Mouse (Mus musculus) kidney, postnatal 25 days (tissue): Measurements from ENCODE around the gene Parvg.

ENCODE experiments used
- DNase-seq, 2 experiments: peaks; one replicate each; pipeline ENCODE4 v3.0.0; 2021; ENCODE audit warnings: mixed read lengths in 2 of 2

The Parvg gene

GRCm38 (mm10) chr15:84351915-84352844 lies 28.4 kb downstream of the Parvg start:
- DNase-seq = no peak

- DNase-seq = no peak
Observed at GRCm38 (mm10) chr15:84355081-84355480, 31.3 kb downstream of the Parvg start.

GRCm38 (mm10) chr15:84364746-84365145 lies 40.9 kb downstream of the Parvg start:
- DNase-seq = no peak

- DNase-seq = no peak
Observed at GRCm38 (mm10) chr15:84365675-84366381, 42.0 kb downstream of the Parvg start.

GRCm38 (mm10) chr15:84366574-84366989 lies 42.8 kb downstream of the Parvg start:
- no peak for DNase-seq

GRCm38 (mm10) chr15:84367402-84367801 lies 43.6 kb downstream of the Parvg start:
- no peak for DNase-seq

- DNase-seq = no peak
Observed at GRCm38 (mm10) chr15:84372801-84373200, 49.0 kb downstream of the Parvg start.

GRCm38 (mm10) chr15:84378734-84379133 lies 54.9 kb downstream of the Parvg start:
- no peak for DNase-seq

GRCm38 (mm10) chr15:84380181-84380580 lies 56.4 kb downstream of the Parvg start:
- peak; percentile 41 to 86 for DNase-seq

GRCm38 (mm10) chr15:84384066-84384465 lies 60.2 kb downstream of the Parvg start:
- peak in 1 of 2 experiments; percentile 25 for DNase-seq

- no peak for DNase-seq
Observed at GRCm38 (mm10) chr15:84385995-84386565, 62.3 kb downstream of the Parvg start.

- peak in 1 of 2 experiments; percentile 13 for DNase-seq
Observed at GRCm38 (mm10) chr15:84388698-84389131, 64.9 kb downstream of the Parvg start.

GRCm38 (mm10) chr15:84392131-84392530 lies 68.3 kb downstream of the Parvg start:
- DNase-seq = peak in 1 of 2 experiments; percentile 49
